Mouse (Mus musculus): ENCODE measurements at regions not wholly inside any gene's neighbourhood (a gene's known extent, or its start where the extent isn't known, plus 50 kb on each side); places are given as distances from the start of the nearest gene placed in this dataset.

DNA sequence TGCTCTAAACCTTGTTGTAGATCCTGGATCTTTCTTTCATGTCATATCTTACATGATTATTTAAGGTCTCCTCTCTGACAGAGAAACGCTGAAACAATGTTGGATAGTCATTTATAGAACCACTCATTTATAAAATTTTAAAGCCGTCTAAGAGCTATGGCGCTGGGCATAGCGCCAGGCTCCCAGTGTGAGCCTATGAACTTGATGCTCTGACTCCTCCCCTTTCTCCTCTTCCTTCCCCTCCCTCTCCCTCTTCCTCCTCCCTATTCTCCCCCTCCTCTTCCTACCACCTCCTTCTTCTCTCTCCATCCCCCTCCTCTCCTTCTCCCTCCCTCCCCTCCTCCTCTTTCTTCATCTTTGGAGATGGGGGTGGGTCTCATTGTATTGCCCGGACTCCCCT is 52.9 kb upstream of the Rnft1 start:
- H3K36me3 ChIP-seq (replicated peaks; ENCODE audit: low read length) = no peaks in the 10 kb centered on the region
- no peak for TF ChIP-seq GATA1 (IDR thresholded peaks at IDR 0.05; ENCODE audit: borderline replicate concordance, low read length)
- no peak for TF ChIP-seq FLI1 (IDR thresholded peaks at IDR 0.05; ENCODE audit: low read length)
- H3K4me3 ChIP-seq (replicated peaks) = no peak overlapping the region
- peaks cover 17% of the 10 kb centered on the region for H3K27me3 ChIP-seq (replicated peaks)
- H3K4me1 ChIP-seq = peaks cover 6% of the 10 kb centered on the region
- 0 out of 2 replicates have a peak, but pooled peaks cover 4% of the 10 kb centered on the region for H3K9me3 ChIP-seq

DNA sequence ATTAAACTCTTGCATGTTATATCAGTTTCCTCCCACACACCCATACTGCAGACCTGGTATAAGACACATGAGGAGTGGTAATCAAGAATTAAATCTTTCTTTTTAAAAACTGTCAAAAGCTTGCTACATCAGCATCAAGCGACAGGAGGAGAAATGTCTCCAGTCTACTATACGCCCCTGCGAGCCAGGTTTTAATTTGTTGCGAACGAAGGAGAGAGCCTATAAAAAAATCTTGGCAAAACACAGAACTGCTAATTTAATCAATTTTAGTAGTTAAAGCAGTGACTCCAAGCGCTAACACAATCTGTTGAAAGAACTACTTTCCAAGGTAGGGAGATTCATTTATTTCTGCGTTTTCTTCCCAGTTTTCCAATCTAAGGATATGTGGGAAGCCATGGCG is 50.4 kb upstream of the Rnft1 start:
- no peaks in the 10 kb centered on the region for H3K36me3 ChIP-seq (replicated peaks; ENCODE audit: low read length)
- 0 out of 2 replicates have a peak, but pooled peaks cover 4% of the 10 kb centered on the region for H3K9me3 ChIP-seq
- H3K4me1 ChIP-seq = peaks cover 10% of the 10 kb centered on the region
- TF ChIP-seq GATA1 (IDR thresholded peaks at IDR 0.05; ENCODE audit: borderline replicate concordance, low read length) (no peak), FLI1 (IDR thresholded peaks at IDR 0.05; ENCODE audit: low read length) (no peak)
- no peak overlapping the region for H3K4me3 ChIP-seq (replicated peaks)
- H3K27me3 ChIP-seq (replicated peaks) = peaks cover 20% of the 10 kb centered on the region

Data from megakaryocyte, embryonic 14.5 days (primary cell).